Mouse (Mus musculus) erythroblast, embryonic 14.5 days (primary cell): ENCODE data around the gene Igf2r.

Experiments
- GATA1 ChIP-seq: IDR thresholded peaks from 2 replicates; pipeline ENCODE4 v1.6.1; 2012; ENCODE audit warnings: low read length, inconsistent platforms, mixed read lengths
- TAL1 ChIP-seq: IDR thresholded peaks from 3 replicates; pipeline ENCODE4 v1.6.1; 2012; ENCODE audit warnings: low read length, inconsistent platforms, mixed read lengths

- TF ChIP-seq GATA1 (no peak), TAL1 (no peak)
These were observed 35.1 kb downstream of the Igf2r start for GRCm38 (mm10) chr17:12734205-12734857.
